Mouse (Mus musculus) embryonic facial prominence, embryonic 15.5 days (tissue): ENCODE data around the gene D3Ertd751e. TPM values are rescaled to one million over a fixed set of nuclear protein-coding genes. Genes with fewer than 3 reads are reported as not detected.
A peak's percentile ranks its signal among the peaks of the same experiment; 100 is the strongest.

Experiments used
- ATAC-seq: fragments of 200-750 bp; cut with Nextera tagmentation; 2 replicates; pipeline ENCODE4 v1.8.0; 2017; ENCODE audit warnings: low read depth, moderate TSS enrichment; ENCODE audit not compliant: insufficient number of reproducible peaks, low FRiP score, low TSS enrichment
- H3K27ac ChIP-seq: fragments of 300-500 bp; sonication (generic); replicated peaks from 2 replicates; pipeline ENCODE4 v1.5.1; 2015; ENCODE audit warnings: mild to moderate bottlenecking, inconsistent platforms
- H3K27me3 ChIP-seq: fragments of 300-500 bp; sonication (generic); 2 replicates; pipeline ENCODE4 v1.6.1; 2015; ENCODE audit warnings: inconsistent platforms
- H3K36me3 ChIP-seq: fragments of 300-500 bp; sonication (generic); 2 replicates; pipeline ENCODE4 v1.6.1; 2015; ENCODE audit warnings: mild to moderate bottlenecking, inconsistent platforms
- H3K4me1 ChIP-seq: fragments of 300-500 bp; sonication (generic); 2 replicates; pipeline ENCODE4 v1.6.1; 2015; ENCODE audit warnings: inconsistent platforms
- H3K4me2 ChIP-seq: fragments of 300-500 bp; sonication (generic); replicated peaks from 2 replicates; pipeline ENCODE4 v1.6.1; 2015; ENCODE audit warnings: mild to moderate bottlenecking, inconsistent platforms
- H3K4me3 ChIP-seq: fragments of 300-500 bp; sonication (generic); replicated peaks from 2 replicates; pipeline ENCODE4 v1.5.1; 2015; ENCODE audit warnings: mild to moderate bottlenecking, inconsistent platforms
- H3K9ac ChIP-seq: fragments of 300-500 bp; sonication (generic); 2 replicates; pipeline ENCODE4 v1.6.1; 2015; ENCODE audit warnings: inconsistent platforms
- H3K9me3 ChIP-seq: fragments of 300-500 bp; sonication (generic); replicated peaks from 2 replicates; pipeline ENCODE4 v1.6.1; 2016; ENCODE audit warnings: inconsistent platforms
- WGBS: fragments of 180-500 bp; shearing (Covaris S2); methylation state at CpG from one replicate; pipeline ENCODE4 v1.1.7; 2015; 5-methylcytosine and 5-hydroxymethylcytosine counted together
- polyA plus RNA-seq: library from polyadenylated mRNA; unstranded; fragments of >200 nt; fragmentation: Nextera tagmentation; extraction: Ambion mirVana; gene quantifications from 2 replicates; pipeline ENCODE4 v1.2.1, GENCODE M21; 2015

The D3Ertd751e gene
- polyA plus RNA-seq: 12.4 and 13.1 TPM in 2 replicates

- Histone ChIP-seq H3K4me3 (peak within 1 kb of the TSS; percentile 76), H3K9me3 (no peaks in the 10 kb centered on the region), H3K27ac (peak within 1 kb of the TSS; percentile 83), H3K36me3 (no peaks in the 10 kb centered on the region), H3K4me1 (peaks cover 9% of the 10 kb centered on the region), H3K4me2 (peak within 1 kb of the TSS; percentile 66), H3K27me3 (no peaks in the 10 kb centered on the region), H3K9ac (peak within 1 kb of the TSS; percentile 71)
- peak; percentile 100 for ATAC-seq
- under 1% methylated on average over 66 of the region's 66 CpGs for WGBS
These were observed at the start of gene D3Ertd751e, which contains the start of gene Sclt1 for GRCm38 (mm10) chr3:41742278-41742934. D3Ertd751e (plus strand) TSS chr3:41742611. Sclt1 (minus strand) TSS chr3:41742514.

GRCm38 (mm10) chr3:41695681-41696080, 46.7 kb upstream of the D3Ertd751e start:
- Histone ChIP-seq H3K9ac (no peak overlapping the region), H3K9me3 (no peaks in the 10 kb centered on the region), H3K27ac (no peak overlapping the region), H3K36me3 (0 out of 2 replicates have a peak, but pooled peaks cover 7% of the 10 kb centered on the region), H3K4me3 (no peak overlapping the region), H3K4me2 (no peak overlapping the region), H3K27me3 (no peaks in the 10 kb centered on the region), H3K4me1 (no peaks in the 10 kb centered on the region)
- 79% methylated on average over 1 of the region's 1 CpGs for WGBS
- ATAC-seq: no peak

GRCm38 (mm10) chr3:41741601-41742277, 672 bp upstream of the D3Ertd751e start:
- peak overlapping the region; percentile 71 for H3K9ac ChIP-seq
- H3K9me3 ChIP-seq: no peaks in the 10 kb centered on the region
- peak overlapping the region; percentile 63 for H3K4me2 ChIP-seq
- peak overlapping the region; percentile 76 for H3K4me3 ChIP-seq
- H3K27me3 ChIP-seq: no peaks in the 10 kb centered on the region
- WGBS: under 1% methylated on average over 39 of the region's 39 CpGs
- H3K4me1 ChIP-seq: peaks cover 9% of the 10 kb centered on the region
- peak overlapping the region; percentile 82 for H3K27ac ChIP-seq
- no peak; the same call in 1 of the 2 replicates for ATAC-seq
- no peaks in the 10 kb centered on the region for H3K36me3 ChIP-seq

- H3K27me3 ChIP-seq: no peaks in the 10 kb centered on the region
- H3K4me1 ChIP-seq: peaks cover 9% of the 10 kb centered on the region
- H3K4me2 ChIP-seq: peak overlapping the region; percentile 66
- no peak for ATAC-seq
- no peaks in the 10 kb centered on the region for H3K36me3 ChIP-seq
- H3K9ac ChIP-seq: no peak overlapping the region
- peak overlapping the region; percentile 76; the same call in 1 of the 2 replicates for H3K4me3 ChIP-seq
- H3K27ac ChIP-seq: no peak overlapping the region
- H3K9me3 ChIP-seq: no peaks in the 10 kb centered on the region
- WGBS: 27% methylated on average over 6 of the region's 6 CpGs
These were observed 1.0 kb downstream of the D3Ertd751e start for GRCm38 (mm10) chr3:41743436-41743835.

- WGBS: 71% methylated on average over 2 of the region's 2 CpGs
- no peaks in the 10 kb centered on the region for H3K27me3 ChIP-seq
- H3K9me3 ChIP-seq: no peaks in the 10 kb centered on the region
- H3K9ac ChIP-seq: no peak overlapping the region
- H3K36me3 ChIP-seq: no peaks in the 10 kb centered on the region
- H3K4me2 ChIP-seq: no peak overlapping the region
- H3K27ac ChIP-seq: no peak overlapping the region
- no peak for ATAC-seq
- H3K4me1 ChIP-seq: no peaks in the 10 kb centered on the region
- no peak overlapping the region for H3K4me3 ChIP-seq
These were observed 12.1 kb downstream of the D3Ertd751e start for GRCm38 (mm10) chr3:41754556-41754955.

- H3K9me3 ChIP-seq: no peaks in the 10 kb centered on the region
- WGBS: 86% methylated on average over 3 of the region's 3 CpGs
- H3K4me1 ChIP-seq: no peaks in the 10 kb centered on the region
- H3K4me2 ChIP-seq: no peak overlapping the region
- H3K27me3 ChIP-seq: no peaks in the 10 kb centered on the region
- no peaks in the 10 kb centered on the region for H3K36me3 ChIP-seq
- H3K4me3 ChIP-seq: no peak overlapping the region
- H3K9ac ChIP-seq: no peak overlapping the region
- no peak for ATAC-seq
- H3K27ac ChIP-seq: no peak overlapping the region
These were observed 19.7 kb downstream of the D3Ertd751e start for GRCm38 (mm10) chr3:41762091-41762490.

GRCm38 (mm10) chr3:41812447-41812846, 70.0 kb downstream of the D3Ertd751e start:
- no peak overlapping the region for H3K9ac ChIP-seq
- no peak for ATAC-seq
- no peak overlapping the region for H3K27ac ChIP-seq
- no peaks in the 10 kb centered on the region for H3K4me1 ChIP-seq
- H3K36me3 ChIP-seq: no peaks in the 10 kb centered on the region
- H3K9me3 ChIP-seq: no peaks in the 10 kb centered on the region
- no peaks in the 10 kb centered on the region for H3K27me3 ChIP-seq
- no peak overlapping the region for H3K4me3 ChIP-seq
- no peak overlapping the region for H3K4me2 ChIP-seq

Other genes with a start within 250 kb of the D3Ertd751e start
- 13.5 and 15.7 TPM in 2 replicates for gene Jade1, start 186.9 kb upstream of the D3Ertd751e start, polyA plus RNA-seq
- 20.5 and 23.0 TPM in 2 replicates for gene Sclt1, start 97 bp upstream of the D3Ertd751e start, polyA plus RNA-seq